In the genomic region with DNA sequence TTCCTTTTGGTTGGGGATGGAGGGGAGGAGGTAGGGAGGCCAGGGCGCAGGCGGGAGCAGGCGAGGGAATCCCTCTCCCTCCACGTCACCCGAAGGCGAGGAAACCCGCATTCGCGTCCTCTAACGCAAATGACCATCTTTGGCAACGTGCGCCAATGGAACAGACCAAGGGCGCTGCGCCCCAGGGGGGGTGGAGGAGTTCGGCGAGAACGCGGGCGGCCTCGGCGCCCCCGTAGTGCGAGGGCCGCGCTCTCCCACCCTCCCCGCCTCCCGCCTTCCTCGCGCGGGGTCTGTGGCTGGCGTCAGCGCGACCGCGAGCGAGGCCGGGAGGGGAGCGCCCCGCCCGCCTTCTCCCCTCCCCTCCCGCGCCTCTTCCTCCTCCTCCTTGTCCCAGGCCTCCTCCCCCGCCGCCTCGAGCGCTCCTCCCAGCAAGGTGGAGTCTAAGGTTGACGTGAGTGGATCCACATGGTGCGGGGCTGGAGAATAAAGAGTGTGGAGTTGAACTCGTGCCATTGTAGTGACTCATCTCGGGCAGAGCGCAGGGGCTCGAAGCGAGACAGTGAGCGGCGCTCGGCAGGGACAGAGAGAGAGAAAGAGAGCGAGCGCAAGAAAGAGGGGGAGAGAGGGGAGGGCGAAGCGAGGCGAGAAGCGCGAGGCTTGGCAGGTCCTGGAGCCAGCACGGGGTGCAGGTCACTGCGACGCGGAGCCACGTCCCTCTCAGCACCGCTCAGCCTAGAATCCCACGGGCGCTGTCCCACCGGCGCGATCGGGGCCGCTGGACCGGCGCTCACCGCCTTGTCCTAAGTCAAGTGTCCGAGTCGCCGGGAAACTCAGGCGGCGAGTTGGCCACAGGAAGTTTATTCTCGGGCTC, we compare ENCODE assay signal across 8 mouse cellular contexts. TPM values are rescaled to one million over a fixed set of nuclear protein-coding genes. Genes with fewer than 3 reads are reported as not detected.
DNase-seq lines count a peak whose midpoint lies in the region; ATAC-seq lines count a peak whose summit lies in the region.

A gene (plus strand): TSS at position 466 of the 871 bp plus-strand sequence.

- peak; percentile 87 for DNase-seq in gastrocnemius, postnatal 10 days
- peak; percentile 95 for DNase-seq in induced T-regulatory cell, adult 2 months (ENCODE audit: low read depth)
- peak; percentile 81 to 95 for DNase-seq in left cerebral cortex, adult 8-10 months (ENCODE audit: low spot score in 2 of 2)
- DNase-seq in right cerebral cortex, adult 2 months (ENCODE audit: low spot score in 2 of 2): peak; percentile 92 to 94
- DNase-seq in urinary bladder, postnatal 10 days (ENCODE audit: low spot score): peak; percentile 88

- peak; percentile 79 for ATAC-seq in activated CD4-positive, CD25-positive, alpha-beta regulatory T cell, adult 4 months
- peak; percentile 77 for ATAC-seq in common myeloid progenitor, adult 5-6 weeks (replicated peaks; ENCODE audit: low read depth, poor library complexity, severe bottlenecking)
- ATAC-seq in megakaryocyte, adult 5-6 weeks (ENCODE audit: poor library complexity, severe bottlenecking): peak; percentile 55

RNA-seq across cellular contexts. Expression of the gene that starts here (rescaled TPM):
- 1 to 10 TPM in 1 of 2 experiments, under 1 TPM in 1; 0.66 to 1.2 TPM for polyA plus RNA-seq in activated CD4-positive, CD25-positive, alpha-beta regulatory T cell, adult 4 months (2017; shearing (Covaris generic))
- total RNA-seq in common myeloid progenitor, adult 5-6 weeks (2017): 8.0 and 8.5 TPM in 2 replicates
- total RNA-seq in gastrocnemius, postnatal 10 days (2021): 10 to 100 TPM; 30.2 to 33.1 TPM
- total RNA-seq in left cerebral cortex, adult 8-10 months (2022): 10 to 100 TPM; 25.9 to 30.3 (median 28.4) TPM
- 126 and 128 TPM in 2 replicates for total RNA-seq in megakaryocyte, adult 5-6 weeks (2015)
- 66.3 and 84.1 TPM in 2 replicates for total RNA-seq in megakaryocyte, adult 5-6 weeks (2017)

Comparison
In these comparisons a context has a peak if more than half of its experiments do, and no peak if none do; other contexts are left out.
1. Peak in every context shown above with its lines: DNase-seq and ATAC-seq.